Comparison of ENCODE assay signal across 19 mouse cellular contexts in genomic region chr5:118164581-118164980, GRCm38 (mm10). TPM values are rescaled to one million over a fixed set of nuclear protein-coding genes. Genes with fewer than 3 reads are reported as not detected.
DNase-seq lines count a peak whose midpoint lies in the region; ATAC-seq and TF ChIP-seq lines count a peak whose summit lies in the region.
"Had no signal": no experiment of that assay in that cellular context is flagged by ENCODE, and none has a peak within 500 bp of the region (broad histone marks: within the 10 kb centered on the region; RNA-seq: fewer than 3 reads in every experiment).

TSS of gene Hrk (plus strand) at chr5:118164648.

- no peak for DNase-seq in frontal cortex, postnatal 36 days (ENCODE audit: low spot score in 2 of 2)
- peak; percentile 14 for DNase-seq in adipocyte (ENCODE audit: low spot score)
- DNase-seq in gastrocnemius, postnatal 10 days, result peak; percentile 56
- DNase-seq in layer of hippocampus, postnatal 36 days, result no peak
- DNase-seq in heart, postnatal 25 days (ENCODE audit: low spot score), result no peak
- no peak for DNase-seq in midbrain, postnatal 0 days (ENCODE audit: low spot score)
- no peak for DNase-seq in hindbrain, embryonic 10.5 days (ENCODE audit: low spot score)
- DNase-seq: cerebellum, adult 11-12 months; heart, adult 18-20 months; kidney, postnatal 10 days; thymus, adult 18-20 months had no signal

- no peak within 1 kb of the TSS for H3K9ac ChIP-seq in midbrain, postnatal 0 days (replicated peaks; ENCODE audit: low read length, poor library complexity, severe bottlenecking)
- H3K9ac ChIP-seq: forebrain, embryonic 13.5 days; hindbrain, embryonic 14.5 days; limb, embryonic 13.5 days; liver, embryonic 15.5 days; neural tube, embryonic 15.5 days had no signal

- peaks cover 30% of the 10 kb centered on the region for H3K27me3 ChIP-seq in midbrain, postnatal 0 days (ENCODE audit: insufficient read depth, low read length)
- peaks cover 87% of the 10 kb centered on the region for H3K27me3 ChIP-seq in hindbrain, embryonic 10.5 days (ENCODE audit: insufficient read depth, poor library complexity, severe bottlenecking)

- no peak within 1 kb of the TSS for H3K4me3 ChIP-seq in midbrain, postnatal 0 days (ENCODE audit: low read depth, low read length)
- H3K4me3 ChIP-seq in hindbrain, embryonic 10.5 days, result no peak within 1 kb of the TSS
- H3K4me3 ChIP-seq: forebrain, embryonic 13.5 days; limb, embryonic 13.5 days; liver, embryonic 15.5 days; neural tube, embryonic 15.5 days had no signal

- no peaks in the 10 kb centered on the region for H3K9me3 ChIP-seq in midbrain, postnatal 0 days (ENCODE audit: low read length)
- no peaks in the 10 kb centered on the region for H3K9me3 ChIP-seq in hindbrain, embryonic 10.5 days
- H3K9me3 ChIP-seq: forebrain, embryonic 13.5 days; limb, embryonic 13.5 days; liver, embryonic 15.5 days; neural tube, embryonic 15.5 days had no signal

- intact Hi-C loops in heart, postnatal 25 days (cut with DNase I), result loop anchor here (10.0 kb wide), 1 partner anchor 160 kb away; no protein-coding TSS in a partner anchor

- no peaks in the 10 kb centered on the region for H3K4me1 ChIP-seq in midbrain, postnatal 0 days (ENCODE audit: insufficient read depth, low read length)
- H3K4me1 ChIP-seq in hindbrain, embryonic 10.5 days (replicated peaks), result peaks cover 10% of the 10 kb centered on the region
- H3K4me1 ChIP-seq: liver, embryonic 15.5 days had no signal

- H3K4me2 ChIP-seq in midbrain, postnatal 0 days (ENCODE audit: low read depth, low read length, poor library complexity, severe bottlenecking), result no peak within 1 kb of the TSS
- H3K4me2 ChIP-seq: forebrain, embryonic 13.5 days; hindbrain, embryonic 14.5 days; limb, embryonic 13.5 days; liver, embryonic 15.5 days; neural tube, embryonic 15.5 days had no signal

- no peak within 1 kb of the TSS for H3K27ac ChIP-seq in midbrain, postnatal 0 days (ENCODE audit: low read depth, low read length)
- H3K27ac ChIP-seq in hindbrain, embryonic 10.5 days, result no peak within 1 kb of the TSS
- H3K27ac ChIP-seq: forebrain, embryonic 13.5 days; hindbrain, embryonic 14.5 days; limb, embryonic 13.5 days; liver, embryonic 15.5 days; neural tube, embryonic 15.5 days had no signal

- no peaks in the 10 kb centered on the region for H3K36me3 ChIP-seq in midbrain, postnatal 0 days (ENCODE audit: insufficient read depth, low read length)
- H3K36me3 ChIP-seq in hindbrain, embryonic 10.5 days, result no peaks in the 10 kb centered on the region
- H3K36me3 ChIP-seq: limb, embryonic 13.5 days; liver, embryonic 15.5 days; neural tube, embryonic 15.5 days had no signal

- no peak for TF ChIP-seq CTCF in midbrain, postnatal 0 days (IDR thresholded peaks at IDR 0.05)

- ATAC-seq in frontal cortex, adult (ENCODE audit: low TSS enrichment), result peak; percentile 20; the same call in 1 of the 2 replicates
- ATAC-seq in midbrain, postnatal 0 days (ENCODE audit: low FRiP score), result no peak
- ATAC-seq: forebrain, embryonic 13.5 days; intestine, embryonic 16.5 days; Patski had no signal

- WGBS in midbrain, postnatal 0 days, result 63% methylated on average over 12 of the region's 12 CpGs
- WGBS in hindbrain, embryonic 10.5 days, result 70% methylated on average over 12 of the region's 12 CpGs

RNA-seq across cellular contexts. Expression of gene Hrk, which starts in this region (rescaled TPM):
- under 1 TPM in 1 of 2 experiments, not detected in 1; 0.12 TPM for total RNA-seq in gastrocnemius, postnatal 10 days (2021)
- total RNA-seq in layer of hippocampus, postnatal 36 days (2021), result 10 to 100 TPM; 38.0 to 40.2 TPM
- under 1 TPM; 0.56 to 0.88 TPM for total RNA-seq in heart, postnatal 25 days (2021)
- total RNA-seq in midbrain, postnatal 0 days (2014; rRNA removed), result 18.2 and 20.0 TPM in 2 replicates
- polyA plus RNA-seq in midbrain, postnatal 0 days (2015; fragmentation: Nextera tagmentation; extraction: Ambion mirVana), result 5.7 and 6.6 TPM in 2 replicates
- 0.25 and 0.37 TPM in 2 replicates for polyA plus RNA-seq in hindbrain, embryonic 10.5 days (2016; fragmentation: Nextera tagmentation; extraction: Ambion mirVana)
- polyA plus RNA-seq: liver, embryonic 15.5 days had no signal

Comparison
In these comparisons a context has a peak if more than half of its experiments do, and no peak if none do; other contexts are left out.
1. RNA of gene Hrk (total RNA-seq): 38.0 to 40.2 TPM in layer of hippocampus, postnatal 36 days and 18.2 to 20.0 TPM in midbrain, postnatal 0 days; 0.56 to 0.88 TPM in heart, postnatal 25 days and 0.12 TPM in gastrocnemius, postnatal 10 days; every median in the first group is over 10 times any median in the second.
2. Peak in DNase-seq in gastrocnemius, postnatal 10 days; RNA of the gene not detected or under 1 TPM.